Mouse (Mus musculus) cortical plate, adult 2 months (tissue): Measurements from ENCODE around the gene Hspa5.
"Not testable (repeated sequence)": the region's sequence is repeated elsewhere in the genome, so short reads cannot be mapped to it uniquely, and the experiment has no call there.

Experiments
- CTCF ChIP-seq: fragments of 200-500 bp; IDR thresholded peaks from 2 replicates; pipeline ENCODE4 v1.5.1; 2011; ENCODE audit warnings: mild to moderate bottlenecking, control low read depth, low read length; ENCODE audit not compliant: insufficient read depth; ENCODE audit errors: extremely low read depth
- POLR2A ChIP-seq: fragments of 200-500 bp; IDR thresholded peaks from 2 replicates; pipeline ENCODE4 v1.6.1; 2011; ENCODE audit warnings: mild to moderate bottlenecking, low read length, control low read depth; ENCODE audit not compliant: insufficient read depth; ENCODE audit errors: extremely low read depth

GRCm38 (mm10) chr2:34792543-34792942, 20.8 kb downstream of the Hspa5 start:
- not testable (repeated sequence) for TF ChIP-seq CTCF, POLR2A
